Mouse (Mus musculus): ENCODE data around the gene Coro2b. TPM values are rescaled to one million over a fixed set of nuclear protein-coding genes. Genes with fewer than 3 reads are reported as not detected.

Gene Coro2b
- total and polyA plus RNA-seq, 2 experiments from 2014 or later = 31.6 to 53.2 TPM

DNA sequence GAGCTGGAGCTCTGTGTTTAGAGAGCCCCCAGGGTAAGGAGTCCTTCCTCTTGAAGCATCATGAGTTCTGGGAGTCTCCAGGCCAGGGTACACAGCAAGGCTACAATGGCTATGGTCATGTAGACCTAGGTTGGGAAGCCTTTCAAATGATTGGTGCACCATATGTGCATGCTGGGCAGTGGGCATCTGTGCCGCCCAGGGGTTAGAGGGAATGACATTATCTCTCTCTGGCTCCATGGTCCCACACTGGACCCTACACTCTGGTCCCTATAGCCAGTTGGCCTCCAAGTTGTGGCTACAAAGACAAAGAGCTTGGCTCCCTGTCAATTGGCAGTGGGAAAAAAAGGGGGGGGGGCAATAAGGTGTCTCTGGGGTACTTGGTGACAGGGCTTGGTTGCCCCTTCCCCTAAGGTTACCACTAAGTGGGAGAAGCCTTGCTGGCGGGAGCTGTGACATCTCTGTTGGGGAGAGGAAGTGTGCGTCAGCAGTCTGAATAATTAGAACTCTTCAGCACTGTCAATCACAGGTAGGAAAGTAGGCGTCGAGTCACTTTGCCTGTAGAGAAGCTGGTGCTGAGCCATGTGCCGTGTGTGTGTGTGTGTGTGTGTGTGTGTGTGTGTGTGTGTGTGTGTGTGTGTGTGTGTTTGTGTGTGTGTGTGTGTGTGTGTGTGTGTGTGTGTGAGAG, 44.4 kb downstream of the Coro2b start:
- Histone ChIP-seq H3K9ac (no peak overlapping the region), H3K4me1 (ENCODE audit: insufficient read depth) (0 out of 2 replicates have a peak, but pooled peaks cover 4% of the 10 kb centered on the region), H3K27me3 (ENCODE audit: insufficient read depth, low read length) (no peaks in the 10 kb centered on the region), H3K27ac (ENCODE audit: low read depth, low read length) (peak overlapping the region; percentile 35; the same call in 1 of the 2 replicates), H3K9me3 (ENCODE audit: low read length) (no peaks in the 10 kb centered on the region), H3K4me2 (ENCODE audit: low read depth) (no peak overlapping the region), H3K4me3 (ENCODE audit: low read depth, low read length) (no peak overlapping the region), H3K36me3 (ENCODE audit: insufficient read depth) (no peaks in the 10 kb centered on the region)
- TF ChIP-seq CTCF (IDR thresholded peaks at IDR 0.05; ENCODE audit: low read depth) = no peak
- ATAC-seq (peak; percentile 71; the same call in 1 of the 2 replicates), DNase-seq (no peak)
- WGBS = 16% methylated on average over 6 of the region's 6 CpGs

DNA sequence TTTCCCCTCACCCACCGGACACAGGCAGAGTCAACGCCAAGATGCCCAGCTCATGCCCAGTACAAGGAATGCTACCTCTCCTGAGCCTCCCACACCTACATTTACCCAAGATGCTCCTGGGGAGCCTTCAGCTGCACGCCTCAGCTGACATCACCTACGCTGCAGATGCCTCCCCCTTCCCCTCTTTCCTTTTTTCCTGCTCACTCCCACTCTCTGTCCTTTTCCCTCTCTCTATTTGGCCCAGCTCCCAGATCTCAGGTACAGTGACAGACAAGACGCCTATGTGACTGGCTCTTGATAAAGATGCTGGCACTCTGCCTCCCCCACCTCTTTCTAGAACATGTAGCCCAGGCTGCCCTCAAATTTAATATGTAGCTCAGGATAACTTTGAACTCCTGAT, 45.2 kb downstream of the Coro2b start:
- 69% methylated on average over 5 of the region's 5 CpGs for WGBS
- no peak overlapping the region for H3K4me3 ChIP-seq (ENCODE audit: low read depth, low read length)
- H3K9me3 ChIP-seq (ENCODE audit: low read length) = no peaks in the 10 kb centered on the region
- H3K27ac ChIP-seq (ENCODE audit: low read depth, low read length) = no peak overlapping the region
- H3K4me2 ChIP-seq (ENCODE audit: low read depth) = no peak overlapping the region
- H3K9ac ChIP-seq = no peak overlapping the region
- H3K4me1 ChIP-seq (ENCODE audit: insufficient read depth) = 0 out of 2 replicates have a peak, but pooled peaks cover 4% of the 10 kb centered on the region
- no peak for DNase-seq
- no peaks in the 10 kb centered on the region for H3K27me3 ChIP-seq (ENCODE audit: insufficient read depth, low read length)
- no peak for TF ChIP-seq CTCF (IDR thresholded peaks at IDR 0.05; ENCODE audit: low read depth)
- H3K36me3 ChIP-seq (ENCODE audit: insufficient read depth) = no peaks in the 10 kb centered on the region
- ATAC-seq = no peak

DNA sequence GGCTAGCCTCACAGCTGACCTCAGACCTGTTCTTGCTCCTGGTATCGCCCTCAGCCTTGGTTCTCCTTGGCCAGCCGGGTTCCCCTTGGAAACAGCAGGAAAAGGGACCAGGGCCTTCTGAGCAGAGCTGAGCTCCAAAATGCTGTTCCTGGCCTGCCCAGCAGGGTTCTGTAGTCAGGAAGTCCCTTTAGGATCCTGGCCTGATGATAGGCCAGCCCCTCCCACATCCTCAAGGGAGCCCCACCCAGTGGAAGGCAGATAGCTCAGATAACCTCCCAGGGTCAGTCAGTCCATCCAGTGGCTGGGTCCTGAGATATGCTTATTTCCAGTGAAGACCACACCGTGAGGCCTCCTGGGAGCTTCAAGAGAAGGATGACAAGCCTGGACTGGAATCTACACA, 45.7 kb downstream of the Coro2b start:
- Histone ChIP-seq H3K27me3 (ENCODE audit: insufficient read depth, low read length) (no peaks in the 10 kb centered on the region), H3K36me3 (ENCODE audit: insufficient read depth) (no peaks in the 10 kb centered on the region), H3K9me3 (ENCODE audit: low read length) (no peaks in the 10 kb centered on the region), H3K4me1 (ENCODE audit: insufficient read depth) (0 out of 2 replicates have a peak, but pooled peaks cover 4% of the 10 kb centered on the region), H3K27ac (ENCODE audit: low read depth, low read length) (no peak overlapping the region), H3K4me3 (ENCODE audit: low read depth, low read length) (no peak overlapping the region), H3K4me2 (ENCODE audit: low read depth) (no peak overlapping the region), H3K9ac (no peak overlapping the region)
- WGBS = 72% methylated on average over 3 of the region's 3 CpGs
- peak; percentile 13; the same call in 1 of the 2 replicates for TF ChIP-seq CTCF (IDR thresholded peaks at IDR 0.05; ENCODE audit: low read depth)
- DNase-seq (no peak), ATAC-seq (no peak)

DNA sequence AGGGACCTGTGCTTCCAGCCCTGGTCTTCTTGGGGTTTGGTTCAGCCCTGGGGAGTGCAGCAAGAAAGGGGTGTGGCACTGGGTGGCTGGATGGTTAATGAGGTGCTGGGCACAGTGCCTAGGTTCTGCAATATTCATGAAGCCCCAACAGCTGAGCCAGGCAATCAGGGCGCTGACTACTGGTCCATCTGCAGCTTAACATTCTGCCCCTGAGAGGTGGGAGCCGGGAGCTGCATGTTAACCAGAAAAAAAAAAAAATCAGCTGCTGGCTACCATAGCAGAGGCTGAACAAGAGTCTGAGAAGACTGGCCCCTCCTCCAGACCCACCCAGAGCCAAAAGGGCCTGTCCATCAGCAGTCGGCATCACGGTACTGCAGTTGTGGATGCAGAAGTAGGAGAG, 52.7 kb downstream of the Coro2b start:
- no peak for TF ChIP-seq CTCF (IDR thresholded peaks at IDR 0.05; ENCODE audit: low read depth)
- Histone ChIP-seq H3K4me2 (ENCODE audit: low read depth) (no peak overlapping the region), H3K27ac (ENCODE audit: low read depth, low read length) (0 out of 2 replicates have a peak overlapping the region, but pooled peaks have one; percentile 35), H3K9ac (no peak overlapping the region), H3K4me1 (ENCODE audit: insufficient read depth) (peaks cover 18% of the 10 kb centered on the region; the same call in 1 of the 2 replicates), H3K9me3 (ENCODE audit: low read length) (no peaks in the 10 kb centered on the region), H3K27me3 (ENCODE audit: insufficient read depth, low read length) (no peaks in the 10 kb centered on the region), H3K4me3 (ENCODE audit: low read depth, low read length) (no peak overlapping the region), H3K36me3 (ENCODE audit: insufficient read depth) (no peaks in the 10 kb centered on the region)
- WGBS = 13% methylated on average over 4 of the region's 4 CpGs
- peak; percentile 68 for DNase-seq
- peak; percentile 60 for ATAC-seq

DNA sequence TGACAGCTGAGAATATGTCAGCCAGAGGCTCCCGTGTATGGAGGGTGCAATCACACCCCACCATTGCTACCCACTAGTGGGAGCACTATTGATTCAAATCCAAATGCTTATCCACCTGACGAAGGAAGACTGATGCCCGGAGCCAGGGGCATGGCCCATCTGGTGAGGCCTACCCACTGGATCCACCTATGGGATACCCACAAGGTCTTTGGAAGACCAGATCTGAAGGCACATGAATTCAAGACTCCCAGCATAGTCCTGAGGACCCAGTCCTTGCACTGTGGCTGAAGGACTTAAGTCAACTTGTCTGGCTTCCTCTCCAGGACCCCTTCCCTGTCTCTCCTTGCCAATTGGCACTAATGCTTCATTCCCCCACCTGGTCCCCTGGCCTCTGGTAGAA, 54.1 kb downstream of the Coro2b start:
- H3K4me3 ChIP-seq (ENCODE audit: low read depth, low read length) = no peak overlapping the region
- 63% methylated on average over 3 of the region's 3 CpGs for WGBS
- no peak overlapping the region for H3K4me2 ChIP-seq (ENCODE audit: low read depth)
- ATAC-seq (no peak), DNase-seq (no peak)
- no peaks in the 10 kb centered on the region for H3K9me3 ChIP-seq (ENCODE audit: low read length)
- H3K27ac ChIP-seq (ENCODE audit: low read depth, low read length) = no peak overlapping the region
- H3K9ac ChIP-seq = no peak overlapping the region
- H3K27me3 ChIP-seq (ENCODE audit: insufficient read depth, low read length) = no peaks in the 10 kb centered on the region
- no peak; the same call in 1 of the 2 replicates for TF ChIP-seq CTCF (IDR thresholded peaks at IDR 0.05; ENCODE audit: low read depth)
- H3K36me3 ChIP-seq (ENCODE audit: insufficient read depth) = no peaks in the 10 kb centered on the region
- H3K4me1 ChIP-seq (ENCODE audit: insufficient read depth) = peaks cover 18% of the 10 kb centered on the region; the same call in 1 of the 2 replicates

DNA sequence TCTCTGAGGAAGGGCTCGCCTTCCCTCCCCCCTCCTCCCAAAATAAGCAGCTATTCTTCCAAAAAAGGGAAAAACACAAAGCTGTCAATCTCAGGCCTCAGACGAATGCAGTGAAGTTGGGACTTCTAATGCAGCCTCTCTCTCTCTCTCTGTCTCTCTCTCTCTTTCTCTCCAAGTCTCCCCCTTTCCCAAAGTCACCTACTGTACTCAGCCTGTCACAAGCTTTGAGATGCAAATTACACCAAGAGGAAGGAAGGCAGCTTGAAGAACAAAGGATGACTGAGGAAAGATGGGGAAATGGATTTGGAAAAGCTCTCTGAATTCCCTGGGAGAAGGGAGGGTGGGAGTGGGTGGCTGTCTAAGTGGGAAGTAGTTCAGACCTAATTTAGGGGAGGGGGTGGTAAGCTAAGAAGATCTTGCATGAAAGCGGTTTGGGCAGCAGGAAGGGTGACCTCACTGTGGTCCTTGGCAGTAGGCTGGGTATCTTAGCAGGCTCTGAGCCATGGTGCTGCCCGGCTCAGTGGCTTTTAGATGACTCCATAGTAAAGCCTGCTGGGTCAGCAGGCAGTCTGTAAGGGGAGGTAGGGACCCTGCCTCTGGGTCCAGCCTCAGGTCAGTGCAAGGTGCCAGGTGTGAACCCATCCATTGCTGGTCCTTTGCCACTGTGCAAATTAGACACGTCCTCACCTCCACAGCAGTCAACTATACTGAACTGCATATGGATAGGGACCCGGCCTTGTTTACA, 55.8 kb downstream of the Coro2b start:
- no peak for TF ChIP-seq CTCF (IDR thresholded peaks at IDR 0.05; ENCODE audit: low read depth)
- Histone ChIP-seq H3K4me1 (ENCODE audit: insufficient read depth) (peaks cover 28% of the 10 kb centered on the region), H3K4me3 (ENCODE audit: low read depth, low read length) (no peak overlapping the region), H3K4me2 (ENCODE audit: low read depth) (no peak overlapping the region), H3K9me3 (ENCODE audit: low read length) (no peaks in the 10 kb centered on the region), H3K27ac (ENCODE audit: low read depth, low read length) (peak overlapping the region; percentile 94), H3K9ac (no peak overlapping the region), H3K36me3 (ENCODE audit: insufficient read depth) (no peaks in the 10 kb centered on the region), H3K27me3 (ENCODE audit: insufficient read depth, low read length) (no peaks in the 10 kb centered on the region)
- 30% methylated on average over 6 of the region's 6 CpGs for WGBS
- ATAC-seq (peak; percentile 84), DNase-seq (peak; percentile 64)

DNA sequence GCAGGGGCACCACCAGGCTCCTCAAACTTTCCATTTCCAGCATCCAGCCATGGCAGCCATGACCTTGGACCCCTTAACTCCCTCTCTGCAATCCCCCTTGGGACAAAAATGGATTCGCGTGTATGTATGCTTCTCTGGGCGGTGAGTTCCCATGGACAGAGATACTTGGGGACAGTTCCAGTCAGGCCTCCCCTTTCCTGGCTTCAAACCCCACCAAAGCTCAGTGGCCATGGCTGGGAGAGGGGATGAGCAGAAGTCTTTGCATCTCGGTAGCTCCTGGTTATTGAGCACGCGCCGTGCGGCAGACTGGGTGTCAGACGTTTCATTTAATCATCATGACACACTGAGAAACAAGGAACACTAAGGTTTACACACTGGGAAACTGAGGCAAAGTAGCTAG, 56.7 kb downstream of the Coro2b start:
- Histone ChIP-seq H3K27ac (ENCODE audit: low read depth, low read length) (peak overlapping the region; percentile 94), H3K9me3 (ENCODE audit: low read length) (no peaks in the 10 kb centered on the region), H3K36me3 (ENCODE audit: insufficient read depth) (no peaks in the 10 kb centered on the region), H3K4me3 (ENCODE audit: low read depth, low read length) (no peak overlapping the region), H3K4me2 (ENCODE audit: low read depth) (no peak overlapping the region), H3K9ac (no peak overlapping the region), H3K27me3 (ENCODE audit: insufficient read depth, low read length) (no peaks in the 10 kb centered on the region), H3K4me1 (ENCODE audit: insufficient read depth) (peaks cover 28% of the 10 kb centered on the region)
- ATAC-seq = no peak
- 77% methylated on average over 9 of the region's 9 CpGs for WGBS
- TF ChIP-seq CTCF (IDR thresholded peaks at IDR 0.05; ENCODE audit: low read depth) = no peak
- DNase-seq = no peak

Measured in forebrain, postnatal 0 days (tissue).